Mouse (Mus musculus): ENCODE results near the gene Xpo5. TPM values are rescaled to one million over a fixed set of nuclear protein-coding genes. Genes with fewer than 3 reads are reported as not detected.

Gene Xpo5
- 35.4 and 37.4 TPM in 2 replicates for polyA plus RNA-seq (2012; rRNA removed)

DNA sequence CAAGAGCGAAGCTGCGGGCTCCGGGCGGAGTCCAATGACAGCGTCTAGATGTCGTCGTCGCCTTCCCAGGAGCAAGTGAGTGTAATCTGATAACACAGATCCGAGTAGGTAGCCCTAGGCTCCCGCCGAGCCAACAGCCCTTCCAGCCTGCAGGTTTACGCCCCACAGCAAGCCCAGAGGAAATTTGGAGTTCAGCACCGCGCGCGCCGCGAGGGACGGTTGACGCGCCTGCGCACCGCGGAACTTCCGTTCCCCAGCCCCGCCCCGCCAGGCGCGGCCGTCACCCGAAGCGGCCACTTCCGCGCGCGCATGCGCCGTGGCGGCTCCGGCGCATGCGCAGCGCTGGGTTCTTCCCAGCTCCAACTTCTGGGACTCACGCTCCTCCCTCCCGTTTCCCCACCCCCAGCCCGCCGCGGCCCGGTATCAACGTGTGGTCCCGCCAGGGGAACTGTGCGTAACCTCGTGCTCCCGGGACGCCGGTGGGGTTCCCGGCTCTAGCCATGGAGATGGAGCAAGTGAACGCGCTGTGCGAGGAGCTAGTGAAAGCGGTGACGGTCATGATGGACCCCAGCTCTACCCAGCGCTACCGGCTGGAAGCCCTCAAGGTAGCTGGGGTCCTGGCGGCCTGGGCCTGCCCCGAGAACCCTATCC, at the start of gene Xpo5, which contains the start of gene Polh:
Gene Xpo5 (plus strand): TSS at position 362 of the 651 bp plus-strand sequence.
Gene Polh (minus strand): TSS at position 225 of the 651 bp plus-strand sequence.

DNA sequence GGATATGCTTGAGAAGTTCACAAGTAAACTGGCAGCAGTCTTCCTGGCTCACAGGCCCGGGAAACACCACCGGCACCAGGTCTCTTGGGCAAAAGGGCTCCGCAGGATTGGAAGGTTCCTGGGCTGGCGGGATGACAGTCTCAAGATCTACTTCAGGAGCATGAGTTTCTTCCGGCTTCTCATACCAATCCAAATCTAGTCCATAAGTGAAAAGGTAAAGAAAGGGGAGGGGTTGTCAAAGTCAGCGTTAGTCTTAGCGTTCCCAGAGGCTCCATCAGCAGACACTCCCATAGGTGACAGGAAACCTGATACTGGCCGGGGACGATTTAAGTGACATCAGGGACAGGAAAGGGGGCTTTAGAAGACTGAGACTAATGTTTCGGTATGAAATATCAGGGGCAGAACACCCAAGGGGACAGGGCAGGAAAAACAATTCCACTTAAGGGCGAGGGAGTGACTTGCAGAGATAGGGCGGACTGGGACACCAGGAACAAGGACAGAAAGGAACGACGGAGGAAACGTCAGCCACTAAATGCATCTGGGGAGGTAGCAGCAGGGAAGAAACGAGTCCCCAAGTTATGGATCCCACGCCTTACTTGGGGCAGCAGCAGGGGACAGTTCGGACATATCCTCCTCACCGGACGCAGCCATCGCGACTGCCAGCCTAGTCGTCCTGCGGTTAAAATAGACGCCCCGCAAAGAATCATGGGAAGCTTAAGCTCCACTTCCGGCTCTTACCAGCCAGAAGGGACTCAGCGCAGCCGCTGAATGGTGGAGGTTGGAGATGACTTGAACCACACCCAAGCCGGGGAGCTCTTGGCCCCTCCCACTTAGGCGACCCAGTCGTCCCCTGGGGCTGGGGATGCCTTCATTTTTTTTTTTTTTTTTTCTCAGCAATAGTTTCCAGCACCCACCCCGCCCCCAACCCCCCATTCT, 49.5 kb upstream of the Xpo5 start, which contains the start of gene Mad2l1bp:
Gene Mad2l1bp (minus strand): TSS at position 707 of the 936 bp plus-strand sequence.

GRCm38 (mm10) chr17:46160686-46161085, 41.9 kb upstream of the Xpo5 start, which contains the start of gene Gtpbp2:
Gene Gtpbp2, plus strand, starts transcription at chr17:46161032.

GRCm38 (mm10) chr17:46247512-46248188, 45.1 kb downstream of the Xpo5 start, which contains the start of the genes Polr1c and Yipf3:
Gene Polr1c, minus strand, starts transcription at chr17:46248054.
Gene Yipf3, plus strand, starts transcription at chr17:46248080.

DNA sequence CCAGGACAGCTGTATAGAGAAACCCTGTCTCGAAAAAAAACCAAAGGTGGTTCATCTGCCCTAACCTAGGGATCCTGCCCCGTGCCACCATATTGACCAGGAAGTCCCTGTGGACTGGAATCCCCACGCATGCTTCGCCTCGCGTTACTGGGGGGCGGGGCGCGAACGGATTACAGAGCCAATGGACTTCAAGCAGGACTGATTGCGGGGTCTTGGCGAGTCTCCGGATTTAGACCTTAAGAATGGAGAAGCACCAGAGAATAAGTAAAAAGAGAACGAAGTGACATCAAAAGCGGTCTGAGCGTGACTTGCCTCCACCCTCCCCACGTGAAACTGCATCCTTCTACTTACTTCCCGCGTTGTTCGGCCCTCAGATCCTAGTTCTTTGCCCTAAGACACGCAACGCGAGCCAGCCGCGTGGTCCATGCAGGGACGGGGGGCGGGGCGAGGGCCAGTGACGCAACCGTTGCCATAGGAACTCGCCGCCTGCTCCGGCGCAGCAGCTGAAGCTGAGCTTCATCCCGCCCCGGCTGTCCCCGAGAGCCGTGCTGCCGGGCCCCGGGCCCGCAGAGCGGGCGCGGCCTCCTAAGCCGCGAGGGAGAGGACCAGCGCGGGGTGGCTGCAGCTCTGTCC, 51.0 kb downstream of the Xpo5 start, which contains the start of gene Lrrc73:
Gene Lrrc73 (plus strand): TSS at position 80 of the 633 bp plus-strand sequence.

DNA sequence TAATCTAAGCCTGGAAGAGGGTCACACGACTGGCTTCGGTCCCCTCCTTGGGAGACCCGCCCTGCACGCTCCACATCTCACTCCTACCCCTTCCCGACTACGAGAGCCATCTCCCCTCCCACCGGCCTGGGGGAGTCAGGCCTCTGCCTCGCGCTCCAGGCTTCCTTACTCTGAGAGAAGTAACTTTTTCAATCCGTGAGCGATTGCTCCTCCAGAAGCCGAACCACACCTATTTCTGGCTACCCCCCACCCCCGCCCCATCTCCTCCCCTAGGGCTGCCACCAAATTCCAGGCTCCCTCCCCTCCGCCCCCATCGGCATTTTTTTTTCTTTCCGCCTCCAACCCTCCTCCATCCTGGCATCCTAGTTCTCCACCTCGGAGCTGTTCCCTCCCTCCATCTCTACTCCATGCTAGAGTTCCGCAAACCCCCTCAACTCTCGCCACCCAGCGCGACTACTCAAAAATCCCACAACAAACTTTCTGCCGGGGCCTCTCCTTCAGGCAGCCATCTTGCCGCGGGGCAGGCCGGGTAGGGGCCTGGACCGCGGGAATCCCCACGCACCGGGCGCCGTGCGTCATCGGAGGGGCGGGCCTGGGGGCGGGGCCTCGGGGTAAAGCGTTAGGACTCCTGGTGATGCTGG, 80.0 kb downstream of the Xpo5 start, which contains the start of gene Tjap1:
Gene Tjap1 (minus strand): TSS at position 544 of the 641 bp plus-strand sequence.

Other genes with a start within 250 kb of the Xpo5 start
- 346 and 364 TPM in 2 replicates for gene Vegfa, start 170.4 kb upstream of the Xpo5 start, polyA plus RNA-seq (2012; rRNA removed)
- gene Mrps18a, start 91.8 kb upstream of the Xpo5 start, polyA plus RNA-seq (2012; rRNA removed): 38.1 and 43.1 TPM in 2 replicates
- 30.2 and 32.9 TPM in 2 replicates for gene Rsph9, start 58.6 kb upstream of the Xpo5 start, polyA plus RNA-seq (2012; rRNA removed)
- 12.6 and 18.3 TPM in 2 replicates for gene Mad2l1bp, start 49.2 kb upstream of the Xpo5 start, polyA plus RNA-seq (2012; rRNA removed)
- 119 and 122 TPM in 2 replicates for gene Gtpbp2, start 41.8 kb upstream of the Xpo5 start, polyA plus RNA-seq (2012; rRNA removed)
- gene Polh, start 137 bp upstream of the Xpo5 start, polyA plus RNA-seq (2012; rRNA removed): 6.9 and 7.8 TPM in 2 replicates
- 70.9 and 83.1 TPM in 2 replicates for gene Polr1c, start 45.3 kb downstream of the Xpo5 start, polyA plus RNA-seq (2012; rRNA removed)
- gene Yipf3, start 45.3 kb downstream of the Xpo5 start, polyA plus RNA-seq (2012; rRNA removed): 332 and 400 TPM in 2 replicates
- 11.6 and 14.3 TPM in 2 replicates for gene Lrrc73, start 50.7 kb downstream of the Xpo5 start, polyA plus RNA-seq (2012; rRNA removed)
- gene Tjap1, start 80.2 kb downstream of the Xpo5 start, polyA plus RNA-seq (2012; rRNA removed): 95.7 and 100 TPM in 2 replicates
- 1.9 and 3.8 TPM in 2 replicates for gene Dlk2, start 94.6 kb downstream of the Xpo5 start, polyA plus RNA-seq (2012; rRNA removed)
- 27.7 and 35.5 TPM in 2 replicates for gene Abcc10, start 125.6 kb downstream of the Xpo5 start, polyA plus RNA-seq (2012; rRNA removed)
- gene Zfp318, start 180.9 kb downstream of the Xpo5 start, polyA plus RNA-seq (2012; rRNA removed): 21.4 and 22.3 TPM in 2 replicates
- gene Crip3, start 226.1 kb downstream of the Xpo5 start, polyA plus RNA-seq (2012; rRNA removed): 12.5 and 15.5 TPM in 2 replicates
- not detected in 2 replicates for gene Slc22a7, start 235.7 kb downstream of the Xpo5 start, polyA plus RNA-seq (2012; rRNA removed)

Data from ovary, adult 2 months (tissue).